Mouse (Mus musculus) erythroblast, embryonic 14.5 days (primary cell): ENCODE measurements around the gene Gm45785.

Source experiments
- GATA1 ChIP-seq: IDR thresholded peaks from 2 replicates; pipeline ENCODE4 v1.6.1; 2012; ENCODE audit warnings: low read length, inconsistent platforms, mixed read lengths
- TAL1 ChIP-seq: IDR thresholded peaks from 3 replicates; pipeline ENCODE4 v1.6.1; 2012; ENCODE audit warnings: low read length, inconsistent platforms, mixed read lengths

GRCm38 (mm10) chr7:140905642-140906081 is 49.5 kb upstream of the Gm45785 start:
- no peak for TF ChIP-seq GATA1
- TF ChIP-seq TAL1, result no peak
